Mouse (Mus musculus): ENCODE measurements around the gene Fam229a.
A peak's percentile ranks its signal among the peaks of the same experiment; 100 is the strongest.
"Not testable (repeated sequence)": the region's sequence is repeated elsewhere in the genome, so short reads cannot be mapped to it uniquely, and the experiment has no call there.

The Fam229a gene

DNA sequence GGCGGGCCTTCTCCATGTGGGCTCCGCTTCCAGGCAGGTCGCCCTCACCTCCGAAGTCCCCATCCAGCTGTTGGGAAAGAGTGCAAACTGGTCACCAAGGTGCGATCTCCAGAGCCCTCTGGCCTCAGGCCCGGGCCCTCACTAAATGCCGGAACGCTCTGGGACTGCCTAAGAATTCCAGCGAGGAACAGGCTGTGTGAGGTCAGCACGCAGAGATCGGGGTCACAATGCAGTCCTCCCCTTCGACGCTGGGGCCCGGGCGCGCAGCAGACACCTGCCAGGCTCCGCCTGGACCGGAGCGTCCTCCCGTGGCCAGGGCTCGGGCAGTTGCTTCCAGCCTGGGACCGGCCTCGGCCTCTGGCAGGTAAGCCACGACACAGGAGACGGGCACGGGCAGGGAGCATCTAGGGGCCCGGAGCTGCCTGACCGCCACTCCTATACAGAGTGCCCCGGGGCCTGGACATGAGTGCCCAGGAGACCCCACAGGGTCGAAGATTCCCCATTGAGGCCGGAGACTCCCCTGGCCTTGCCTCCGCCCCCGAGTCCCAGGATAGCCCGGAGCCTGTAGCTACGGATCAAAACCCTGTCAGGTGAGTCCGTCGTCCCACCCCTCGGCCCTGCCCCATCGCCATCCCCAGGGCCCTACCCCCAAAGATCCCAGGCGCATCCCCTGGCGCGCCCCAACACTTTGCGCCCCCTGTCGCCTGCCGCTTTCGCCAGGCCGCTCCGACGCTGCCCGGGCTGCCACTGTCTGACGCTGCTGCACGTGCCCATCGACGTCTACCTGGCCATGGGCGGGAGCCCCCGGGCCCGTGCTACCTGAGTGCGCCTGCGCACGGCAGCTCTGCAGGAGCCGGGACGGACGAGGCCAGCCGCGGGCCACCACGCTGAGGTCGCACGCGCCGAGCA lies at the start of gene Fam229a, which contains the start of gene Tssk3:
Fam229a (plus strand) TSS at position 219 of the 909 bp plus-strand sequence.
Tssk3 (minus strand) TSS at position 51 of the 909 bp plus-strand sequence.
- peak; percentile 38 for DNase-seq

DNA sequence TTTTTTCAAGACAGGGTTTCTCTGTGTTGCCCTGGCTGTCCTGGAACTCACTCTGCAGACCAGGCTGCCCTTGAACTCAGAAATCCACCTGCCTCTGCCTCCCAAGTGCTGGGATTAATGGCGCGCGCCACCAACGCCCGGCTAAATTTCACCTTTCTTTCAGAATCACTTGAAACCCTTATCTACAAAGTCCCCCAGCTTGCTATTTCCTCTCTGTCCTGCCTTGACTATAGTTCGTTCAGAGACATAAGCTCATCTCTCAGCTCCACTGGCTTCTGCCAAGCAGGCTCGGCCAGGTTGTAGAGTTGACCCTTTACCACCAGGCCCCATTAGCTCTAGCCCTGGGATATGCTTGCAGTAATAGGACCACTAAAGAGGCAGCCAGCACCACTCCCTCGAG lies 43.6 kb upstream of the Fam229a start:
- no peak for DNase-seq

DNA sequence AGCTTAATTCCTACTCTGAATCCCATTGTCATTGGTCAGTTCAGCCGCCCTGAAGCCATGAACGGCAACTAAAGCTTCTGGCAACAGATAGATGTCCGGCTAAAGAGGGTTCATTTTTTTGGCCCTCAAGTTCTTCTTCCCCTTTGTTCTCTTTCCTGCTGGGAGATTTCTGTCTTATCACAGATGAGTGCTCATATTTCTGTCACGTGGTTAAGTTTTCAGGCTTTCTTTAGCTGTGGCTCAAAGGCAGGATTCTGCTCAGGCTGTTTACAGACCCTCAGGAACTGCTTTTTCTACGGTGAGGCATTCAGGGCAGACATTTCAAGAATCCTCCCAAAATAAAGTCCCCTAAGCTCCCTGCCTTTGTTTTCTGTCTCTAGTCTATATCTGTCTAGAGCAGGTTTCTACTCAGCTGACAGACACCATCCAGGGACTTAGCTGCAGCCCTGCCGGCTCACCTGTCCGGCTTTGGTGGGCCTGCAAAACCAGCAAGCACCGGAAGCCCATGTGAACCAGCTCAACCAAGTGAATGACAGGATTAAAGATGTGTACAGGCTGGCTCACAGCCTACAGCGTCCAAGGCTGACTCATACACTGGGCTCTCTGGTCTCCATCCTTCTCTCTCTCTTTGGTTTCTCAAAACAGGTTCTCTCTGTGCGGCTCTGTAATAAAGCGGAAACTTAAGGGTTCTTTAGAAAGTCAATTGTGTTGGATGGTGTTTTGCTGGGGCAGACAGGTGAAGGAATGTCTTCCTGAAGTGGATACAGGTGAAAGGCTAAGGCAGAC lies 43.0 kb upstream of the Fam229a start:
- no peak for DNase-seq

DNA sequence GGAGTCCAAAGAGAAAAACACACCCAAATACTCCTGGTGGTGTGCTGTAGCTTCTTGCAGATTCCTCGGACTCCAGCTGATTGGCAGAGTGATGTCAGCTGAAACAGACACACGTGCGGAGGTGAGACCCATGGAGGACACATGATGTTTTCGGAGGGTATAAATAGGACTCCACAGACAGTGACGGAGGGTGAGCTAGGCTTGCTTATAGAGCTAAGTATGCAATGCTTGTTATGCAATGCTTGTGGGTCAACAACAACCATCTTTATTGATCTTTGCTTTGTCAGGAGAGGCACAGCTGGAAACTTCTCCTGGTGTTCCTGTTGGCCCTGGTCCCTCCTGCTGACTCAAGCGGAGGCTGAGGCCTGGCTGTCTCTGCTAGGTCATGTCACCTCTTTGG lies 42.3 kb upstream of the Fam229a start:
- no peak for DNase-seq

DNA sequence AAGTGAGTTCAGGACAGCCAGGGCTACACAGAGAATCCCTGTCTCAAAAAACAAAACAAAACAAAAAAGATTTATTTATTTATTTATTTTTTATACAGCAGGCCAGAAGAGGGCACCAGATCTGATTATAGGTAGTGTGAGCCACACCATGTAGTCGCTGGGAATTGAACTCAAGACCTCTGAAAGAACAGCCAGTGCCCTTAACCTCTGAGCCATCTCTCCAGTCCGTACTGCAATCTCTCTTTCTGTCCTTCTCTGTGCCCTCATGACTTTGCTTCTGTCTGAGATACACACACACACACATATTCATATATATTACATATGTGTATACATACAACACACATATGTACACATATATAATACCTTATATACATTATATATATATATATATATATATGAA lies 40.1 kb upstream of the Fam229a start:
- no peak for DNase-seq

DNA sequence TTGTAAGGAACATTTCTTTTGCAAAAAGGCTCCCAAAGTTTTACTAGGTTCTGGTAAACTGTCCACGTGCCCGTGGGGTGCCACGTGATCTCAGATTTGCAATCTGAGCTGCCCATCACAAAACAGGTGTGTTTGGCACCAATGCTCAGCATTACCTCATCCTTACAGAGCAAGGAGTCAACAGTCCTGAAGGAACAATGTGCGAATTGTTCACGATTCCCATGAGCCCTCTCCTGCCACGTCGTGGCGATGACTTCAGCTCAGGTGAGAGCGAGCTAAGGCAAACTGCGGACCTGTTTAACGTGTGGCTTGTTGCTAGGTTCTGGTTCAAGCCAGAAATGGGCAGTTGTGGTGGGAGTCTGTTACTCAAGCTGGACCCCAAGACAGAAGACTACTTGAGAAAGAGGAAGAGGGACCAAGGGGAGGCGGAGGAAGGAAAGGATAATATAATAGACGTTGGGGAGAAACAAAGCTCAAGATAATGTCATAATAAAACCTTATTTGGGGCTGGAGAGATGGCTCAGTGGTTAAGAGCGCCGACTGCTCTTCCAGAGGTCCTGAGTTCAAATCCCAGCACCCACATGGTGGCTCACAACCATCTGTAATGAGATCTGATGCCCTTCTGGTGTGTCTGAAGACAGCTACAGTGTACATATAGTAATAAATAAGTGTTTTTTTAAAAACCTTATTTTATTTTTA lies 39.4 kb upstream of the Fam229a start:
- no peak for DNase-seq

DNA sequence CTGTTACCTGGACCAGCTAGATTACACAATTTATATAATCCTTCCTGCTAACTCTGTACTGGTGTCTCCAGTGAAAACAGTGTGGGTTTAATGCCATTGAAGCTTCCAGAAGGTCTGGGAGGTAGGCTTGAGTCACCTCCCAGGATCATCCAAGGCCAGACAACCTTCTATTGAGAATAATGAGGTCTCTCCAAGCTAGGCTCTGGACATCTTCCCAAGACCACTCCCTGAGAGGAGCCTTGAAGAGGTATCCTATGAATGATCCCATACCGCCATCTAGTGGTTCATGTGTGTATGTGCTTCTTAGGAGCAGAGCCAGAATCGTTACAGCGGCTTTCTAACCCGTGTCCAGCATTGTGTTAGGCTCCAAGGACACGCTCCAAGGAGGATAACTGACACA lies 35.7 kb upstream of the Fam229a start:
- peak; percentile 57 for DNase-seq

DNA sequence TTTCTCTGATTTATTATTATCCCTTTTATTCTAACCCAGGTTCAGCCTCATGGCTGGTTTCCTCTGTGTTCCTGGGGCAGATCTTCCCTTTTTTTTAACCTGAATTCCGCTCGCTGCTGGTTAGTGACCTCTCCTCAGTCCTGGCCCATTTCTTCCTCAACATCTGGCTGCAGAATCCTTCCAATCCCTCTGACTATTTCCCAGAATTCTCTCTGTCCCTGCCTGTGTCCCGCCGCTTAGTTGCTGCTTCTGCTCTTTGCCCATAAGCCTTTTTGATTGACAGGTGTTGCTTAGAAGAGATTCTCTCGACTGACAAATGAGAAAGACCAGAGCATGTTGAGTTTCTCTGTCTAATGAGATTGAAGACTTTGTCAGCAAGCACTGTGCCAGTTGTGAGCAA lies 34.9 kb upstream of the Fam229a start:
- no peak for DNase-seq

DNA sequence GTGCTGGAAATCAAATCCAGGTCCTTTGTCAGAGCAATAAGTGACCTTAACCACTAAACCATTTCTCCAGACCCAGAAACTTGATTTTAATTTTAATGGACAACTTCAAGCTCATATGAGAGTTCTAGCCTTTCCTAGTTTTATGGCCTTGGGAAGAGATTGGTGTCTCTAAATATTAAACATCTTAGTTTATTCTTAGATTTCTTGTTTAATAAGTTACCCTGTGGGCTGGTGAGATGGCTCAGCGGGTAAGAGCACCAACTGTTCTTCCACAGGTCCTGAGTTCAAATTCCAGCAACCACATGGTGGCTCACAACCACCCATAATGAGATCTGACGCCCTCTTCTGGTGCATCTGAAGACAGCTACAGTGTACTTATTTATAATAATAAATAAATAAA lies 33.7 kb upstream of the Fam229a start:
- DNase-seq: not testable (repeated sequence)

DNA sequence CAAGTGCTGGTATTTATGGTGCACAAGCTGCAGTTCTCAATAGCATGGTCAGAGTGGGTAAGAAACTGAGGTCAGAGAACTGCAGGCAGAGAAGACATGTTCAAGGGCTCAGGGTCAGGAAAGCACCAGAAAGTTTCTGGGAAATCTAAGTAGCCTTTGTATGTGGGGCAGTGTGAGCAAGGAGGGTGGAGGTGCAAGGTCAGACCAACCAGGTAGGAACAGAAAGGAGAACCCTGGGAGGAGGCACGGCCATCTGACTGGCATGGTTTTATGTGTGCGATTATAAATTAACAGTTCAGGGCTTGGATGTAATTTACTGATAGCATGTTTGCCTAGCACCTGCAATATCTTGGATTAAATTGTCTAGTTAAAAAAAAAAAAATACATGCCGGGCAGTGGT lies 31.3 kb upstream of the Fam229a start:
- DNase-seq: no peak

DNA sequence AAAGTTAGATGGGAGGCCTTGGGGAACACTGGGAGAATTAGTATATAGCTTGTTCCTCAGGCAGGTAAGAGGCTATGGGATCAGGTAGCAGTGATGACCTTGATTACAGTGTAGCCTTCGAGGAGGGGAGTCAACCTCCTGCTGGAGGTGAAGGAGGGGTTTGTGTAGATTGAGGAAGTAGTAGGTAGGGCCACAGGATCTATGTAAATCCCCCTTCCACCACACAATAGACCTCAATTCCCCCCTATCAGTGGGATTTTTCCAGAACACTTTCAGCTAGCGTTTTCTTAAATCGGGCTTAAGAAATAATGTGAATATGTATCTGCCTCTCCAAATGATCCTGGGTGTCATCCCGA lies 30.2 kb upstream of the Fam229a start:
- DNase-seq: no peak

DNA sequence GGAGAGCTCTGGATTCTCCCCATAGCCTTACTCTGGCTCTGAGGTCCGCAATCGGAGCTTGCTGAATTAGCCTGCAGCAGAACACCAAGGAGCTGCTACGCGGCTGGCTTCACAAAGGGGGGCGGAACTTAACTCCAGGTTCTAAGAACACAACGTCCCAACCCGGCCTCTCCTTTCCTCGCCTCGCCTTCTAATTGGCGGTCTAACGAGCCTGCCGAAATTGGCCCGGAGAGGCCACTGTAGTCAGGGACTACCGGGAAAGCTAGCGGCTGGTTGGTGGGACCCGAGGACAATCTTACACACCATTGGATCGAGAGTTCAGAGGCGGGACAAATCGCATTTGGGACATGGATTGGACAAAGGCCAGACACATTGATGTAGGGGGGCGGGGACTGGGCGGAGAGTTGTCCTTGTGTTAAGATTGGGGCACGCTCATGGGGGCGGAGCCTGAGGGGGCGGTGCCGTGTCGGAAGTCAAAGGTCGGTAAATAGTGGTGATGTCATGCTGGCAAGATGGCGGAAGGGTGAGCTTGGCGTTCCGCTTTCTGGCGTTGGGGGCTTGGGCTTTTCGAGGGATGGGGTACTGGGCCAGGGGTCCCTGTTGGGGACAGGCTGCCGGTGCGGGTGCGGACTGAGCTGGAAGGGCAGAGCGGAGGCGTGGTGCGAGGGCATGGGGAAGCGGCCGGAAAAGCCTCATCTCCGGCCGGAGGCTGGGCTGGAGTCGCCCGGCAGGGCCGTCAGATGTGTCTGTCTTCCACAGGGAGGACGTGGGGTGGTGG lies 29.6 kb upstream of the Fam229a start, which contains the start of gene Bsdc1:
Bsdc1 (plus strand) TSS at position 399 of the 778 bp plus-strand sequence.
- DNase-seq: peak; percentile 100

DNA sequence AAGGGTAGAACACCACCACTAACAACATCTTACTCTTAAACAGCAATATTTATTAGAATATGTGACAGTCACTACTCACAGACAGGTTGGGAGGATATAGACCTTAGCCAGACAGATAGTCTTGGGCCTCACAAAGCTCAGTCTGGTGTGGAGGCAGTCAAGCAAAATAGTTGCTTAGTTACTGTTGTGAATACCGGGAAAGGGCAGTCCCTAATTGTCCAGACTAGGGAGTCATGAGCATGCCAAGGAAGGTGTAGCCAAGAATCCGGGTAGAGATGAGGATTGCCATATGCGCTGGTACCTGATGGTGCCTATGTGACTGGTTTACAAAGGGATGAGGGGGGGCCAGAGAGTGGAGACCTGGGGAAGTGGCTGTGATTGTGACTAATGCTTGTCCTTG lies 28.9 kb upstream of the Fam229a start:
- DNase-seq: no peak

DNA sequence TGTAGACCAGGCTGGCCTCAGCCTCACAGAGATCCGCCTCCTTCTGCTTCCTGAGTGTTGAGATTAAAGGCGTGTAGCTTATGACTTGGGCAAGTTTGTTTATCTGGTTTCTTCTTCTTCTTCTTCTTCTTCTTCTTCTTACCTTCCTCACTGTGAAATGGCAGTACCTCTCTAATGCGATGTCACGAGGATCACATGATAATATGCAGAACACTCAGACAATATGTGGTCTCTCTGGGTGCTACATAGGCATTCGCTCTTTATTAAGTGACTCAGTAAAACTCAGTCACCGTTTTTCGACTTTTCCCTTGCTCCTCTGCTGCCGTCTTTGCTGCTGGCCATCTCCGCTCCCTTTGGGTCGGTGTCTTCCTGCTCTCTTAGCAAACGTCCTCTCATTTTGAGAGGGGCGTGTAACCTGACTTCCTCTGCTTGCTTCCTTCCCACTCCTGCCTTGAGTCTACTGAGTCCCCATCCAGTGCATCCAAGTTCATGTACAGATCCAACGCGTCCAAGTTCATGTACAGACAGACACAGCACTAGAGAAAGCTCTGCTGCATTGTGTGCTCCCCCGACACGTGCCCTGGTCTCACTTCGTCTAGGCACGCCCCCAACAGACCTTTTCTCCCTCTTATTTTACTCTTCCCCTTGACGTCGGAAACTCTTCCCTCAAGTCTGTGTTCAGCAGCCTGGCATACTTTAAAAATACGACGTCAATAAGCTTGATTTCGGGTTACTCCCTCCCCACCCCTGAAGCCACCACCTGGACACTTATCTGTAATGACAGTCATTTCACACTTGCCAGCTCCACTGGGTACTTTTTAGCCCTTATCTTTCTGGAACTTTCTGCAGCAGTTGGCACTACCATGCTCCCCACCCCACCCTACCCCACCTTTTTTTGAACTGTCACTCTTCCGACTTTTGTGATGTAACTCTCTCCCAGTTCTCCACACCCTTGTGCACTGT lies 27.6 kb upstream of the Fam229a start:
- DNase-seq: no peak

DNA sequence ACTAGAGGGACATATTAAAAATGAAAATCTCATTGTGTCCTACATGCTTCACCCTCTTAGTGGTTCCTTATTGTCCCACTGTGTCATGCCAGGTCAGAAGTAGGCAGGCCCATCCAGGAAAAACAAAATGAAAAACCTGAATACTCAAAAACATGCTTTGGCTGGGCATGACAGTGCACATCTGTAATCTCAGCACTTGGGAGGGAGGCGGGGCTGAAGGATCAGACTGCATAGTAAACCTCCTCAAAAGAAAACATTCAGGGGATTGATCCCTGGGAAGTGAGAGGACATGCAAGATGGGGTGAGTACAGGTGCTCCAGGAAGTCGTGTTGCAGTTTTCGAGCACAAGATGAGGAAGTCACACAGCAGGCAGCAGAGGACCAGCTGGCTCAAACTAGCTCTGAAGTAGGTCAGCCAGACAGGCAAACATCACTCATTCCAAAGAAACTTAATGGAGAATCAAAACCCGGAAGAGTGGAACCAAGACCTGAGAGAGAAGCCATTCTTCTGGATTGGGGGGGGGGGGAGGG lies 26.6 kb upstream of the Fam229a start:
- no peak for DNase-seq

DNA sequence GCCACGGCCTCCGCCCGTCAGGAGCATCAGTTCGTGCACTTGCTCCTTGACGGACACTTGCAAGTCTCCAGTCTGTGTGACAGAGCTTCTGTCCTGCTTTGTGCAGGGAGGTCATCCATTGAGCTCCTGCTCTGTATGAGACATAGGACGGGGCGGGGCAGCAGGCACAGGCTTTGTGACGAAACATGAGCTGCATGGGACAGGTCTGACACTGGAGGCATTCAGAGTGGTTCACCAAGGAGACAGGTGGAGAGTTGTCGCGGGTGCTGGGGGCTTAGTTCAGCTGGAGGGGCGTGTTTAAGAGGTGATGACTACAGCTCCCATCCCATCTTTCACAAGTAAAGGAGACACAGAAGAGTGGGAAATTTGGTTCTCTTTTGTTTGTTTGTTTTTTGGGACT lies 14.9 kb upstream of the Fam229a start:
- no peak for DNase-seq

DNA sequence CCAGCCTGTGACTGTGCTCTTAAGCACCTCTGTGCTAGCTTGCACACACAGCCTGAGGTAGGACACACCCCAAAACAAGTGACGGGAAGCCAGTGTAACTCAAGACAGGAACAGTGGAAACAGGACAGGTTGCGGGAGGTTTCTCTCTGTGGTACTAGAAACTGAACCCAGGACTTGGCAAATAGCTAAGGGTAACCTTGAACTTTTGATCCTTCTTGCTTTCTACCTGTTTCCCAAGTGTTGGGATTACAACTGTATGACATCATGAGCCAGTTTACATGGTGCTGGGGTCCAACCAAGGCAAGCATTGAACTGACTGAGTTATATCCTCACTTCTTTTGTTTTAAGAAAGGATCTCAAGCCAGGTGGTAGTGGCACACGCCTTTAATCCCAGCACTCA lies 11.1 kb upstream of the Fam229a start:
- no peak for DNase-seq

DNA sequence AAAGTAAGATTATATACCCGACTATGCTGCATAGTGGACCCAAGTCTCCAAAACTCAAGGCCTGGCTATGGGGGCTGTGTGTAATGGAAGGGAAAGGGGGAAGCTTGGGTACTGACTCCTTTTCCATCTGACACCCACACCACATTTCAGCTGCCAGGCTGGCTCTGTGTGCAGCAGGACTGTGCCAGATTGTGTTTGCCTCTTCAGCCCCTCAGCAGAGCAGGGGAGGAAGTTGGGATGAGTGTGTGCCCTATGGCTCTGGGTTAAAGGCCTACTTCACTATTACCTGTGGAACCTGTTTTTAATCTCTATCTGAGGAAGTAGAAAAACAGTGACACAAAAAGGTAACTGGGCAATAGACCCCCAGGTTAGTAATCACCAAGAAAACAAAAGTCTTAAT lies 9.9 kb upstream of the Fam229a start:
- no peak for DNase-seq

DNA sequence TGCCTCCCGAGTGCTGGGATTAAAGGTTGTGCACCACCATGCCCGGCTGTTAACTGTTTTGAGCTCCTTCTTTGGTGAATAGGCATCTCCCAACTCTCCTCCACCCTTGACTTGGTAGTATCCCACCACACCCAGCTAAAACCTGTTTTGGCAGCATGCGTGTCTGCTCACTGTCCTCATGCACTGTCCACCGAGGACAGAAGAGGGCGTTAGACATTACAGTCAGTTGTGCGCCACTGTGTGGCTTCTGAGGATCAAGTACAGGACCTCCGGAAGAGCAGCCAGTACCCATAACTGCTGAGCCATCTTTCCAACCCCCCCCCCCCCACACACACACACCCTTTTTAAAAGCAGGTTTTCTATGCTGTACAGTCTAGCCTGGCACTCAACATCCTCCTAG lies 3.7 kb downstream of the Fam229a start:
- DNase-seq: no peak

DNA sequence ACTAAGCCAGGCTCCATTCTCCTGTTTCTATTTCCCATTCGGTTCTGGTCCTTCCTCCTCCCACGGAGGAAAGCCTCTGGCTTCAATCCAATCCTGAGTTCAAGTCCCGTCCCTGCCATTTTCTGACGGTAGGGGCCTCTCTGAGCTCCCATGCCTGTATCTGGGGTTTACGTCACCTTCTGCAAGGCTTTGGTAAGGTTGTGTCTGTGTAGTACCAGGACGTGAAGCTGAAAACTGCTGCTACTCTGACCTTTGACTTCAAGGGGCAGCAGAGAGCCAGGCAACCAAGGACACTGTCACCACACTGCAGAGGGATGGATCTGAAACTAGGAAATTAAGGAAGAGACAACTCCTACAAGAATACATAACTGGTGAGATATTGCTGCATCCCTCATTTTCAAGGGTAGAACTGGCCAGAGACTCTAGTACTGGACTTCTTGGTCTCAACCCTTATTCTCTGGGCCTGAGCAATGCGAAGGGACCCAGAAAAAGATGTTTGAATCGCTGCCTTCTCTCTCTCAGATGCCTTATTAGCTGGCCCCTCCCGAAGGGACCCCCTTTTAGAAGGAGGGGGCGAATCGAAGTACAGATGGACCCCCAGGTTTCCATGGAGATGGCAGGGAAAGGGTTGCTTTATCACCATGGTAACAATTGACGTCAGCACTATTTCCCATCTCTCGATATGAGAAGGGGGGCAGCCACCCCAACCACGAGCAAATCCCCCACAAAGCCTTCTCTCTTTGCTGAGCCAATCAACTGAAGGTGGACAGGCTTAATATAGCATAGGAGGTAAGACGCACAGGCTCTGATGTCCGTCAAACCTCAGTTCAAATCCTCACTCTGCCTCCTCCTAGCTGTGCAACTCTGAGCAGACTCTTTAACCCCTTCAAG lies 4.9 kb downstream of the Fam229a start:
- no peak for DNase-seq
